Mouse (Mus musculus): ENCODE results near the gene Adamts14. TPM values are rescaled to one million over a fixed set of nuclear protein-coding genes. Genes with fewer than 3 reads are reported as not detected.
A peak's percentile ranks its signal among the peaks of the same experiment; 100 is the strongest.

Adamts14 gene
- total RNA-seq, 2 experiments from 2014 or later = 4.9 to 7.1 TPM

GRCm38 (mm10) chr10:61235677-61236267, 37.5 kb downstream of the Adamts14 start:
- intact Hi-C loops (cut with DNase I) = no loop called here
- no peak for DNase-seq

GRCm38 (mm10) chr10:61234319-61234718, 38.9 kb downstream of the Adamts14 start:
- intact Hi-C loops (cut with DNase I) = no loop called here
- no peak for DNase-seq

GRCm38 (mm10) chr10:61232858-61233567, 40.2 kb downstream of the Adamts14 start:
- intact Hi-C loops (cut with DNase I) = no loop called here
- no peak for DNase-seq

GRCm38 (mm10) chr10:61231756-61232155, 41.5 kb downstream of the Adamts14 start:
- no peak for DNase-seq
- intact Hi-C loops (cut with DNase I) = no loop called here

- DNase-seq = peak; percentile 21 to 34
- intact Hi-C loops (cut with DNase I) = no loop called here
These were observed 46.3 kb downstream of the Adamts14 start for GRCm38 (mm10) chr10:61226784-61227396.

GRCm38 (mm10) chr10:61225694-61226093, 47.5 kb downstream of the Adamts14 start:
- no peak for DNase-seq
- intact Hi-C loops (cut with DNase I) = no loop called here

- intact Hi-C loops (cut with DNase I) = no loop called here
- no peak for DNase-seq
These were observed 53.9 kb downstream of the Adamts14 start for GRCm38 (mm10) chr10:61219318-61219717.

GRCm38 (mm10) chr10:61216163-61216562, 57.1 kb downstream of the Adamts14 start:
- intact Hi-C loops (cut with DNase I) = no loop called here
- DNase-seq = no peak

- intact Hi-C loops (cut with DNase I) = no loop called here
- no peak for DNase-seq
These were observed 57.6 kb downstream of the Adamts14 start for GRCm38 (mm10) chr10:61215658-61216057.

- DNase-seq = no peak
- intact Hi-C loops (cut with DNase I) = loop anchor here (5.0 kb wide), 2 partner anchors 59 to 194 kb away; partner anchors contain the start of gene Adamts14
These were observed 60.4 kb downstream of the Adamts14 start for GRCm38 (mm10) chr10:61212817-61213216.

GRCm38 (mm10) chr10:61211743-61212142, 61.5 kb downstream of the Adamts14 start:
- DNase-seq = peak; percentile 65 to 80
- intact Hi-C loops (cut with DNase I) = loop anchor here (5.0 kb wide), 2 partner anchors 61 to 196 kb away; partner anchors contain the start of gene Adamts14

GRCm38 (mm10) chr10:61211105-61211504, 62.1 kb downstream of the Adamts14 start:
- intact Hi-C loops (cut with DNase I) = loop anchor here (5.0 kb wide), 2 partner anchors 61 to 196 kb away; partner anchors contain the start of gene Adamts14
- no peak for DNase-seq

GRCm38 (mm10) chr10:61208114-61208684, 65.0 kb downstream of the Adamts14 start:
- no peak for DNase-seq
- intact Hi-C loops (cut with DNase I) = loop anchor here (5.0 kb wide), 1 partner anchor 449 kb away; no protein-coding TSS in a partner anchor

GRCm38 (mm10) chr10:61203930-61204329, 69.3 kb downstream of the Adamts14 start:
- intact Hi-C loops (cut with DNase I) = no loop called here
- no peak for DNase-seq

- no peak for DNase-seq
- intact Hi-C loops (cut with DNase I) = no loop called here
These were observed 71.5 kb downstream of the Adamts14 start for GRCm38 (mm10) chr10:61201596-61202318.

GRCm38 (mm10) chr10:61200998-61201397, 72.2 kb downstream of the Adamts14 start:
- intact Hi-C loops (cut with DNase I) = no loop called here

GRCm38 (mm10) chr10:61200232-61200820, 72.9 kb downstream of the Adamts14 start:
- DNase-seq = no peak
- intact Hi-C loops (cut with DNase I) = no loop called here

More at GRCm38 (mm10) chr10:61200998-61201397, 72.2 kb downstream of the Adamts14 start:
- no peak for DNase-seq

- intact Hi-C loops (cut with DNase I) = loop anchor here (1.0 to 10.0 kb wide), 4 partner anchors 73 to 405 kb away; partner anchors contain the start of gene Adamts14
- DNase-seq = peak; percentile 79 to 91
These were observed 73.5 kb downstream of the Adamts14 start for GRCm38 (mm10) chr10:61199566-61200213.

GRCm38 (mm10) chr10:61195718-61196291, 77.4 kb downstream of the Adamts14 start:
- intact Hi-C loops (cut with DNase I) = loop anchor here (5.0 to 10.0 kb wide), 2 partner anchors 76 to 409 kb away; partner anchors contain the start of gene Adamts14
- DNase-seq = no peak
